Mouse (Mus musculus) hindbrain, postnatal 0 days (tissue): ENCODE results near the gene Leap2. TPM values are rescaled to one million over a fixed set of nuclear protein-coding genes. Genes with fewer than 3 reads are reported as not detected.

Source experiments
- ATAC-seq: fragments of 200-750 bp; cut with Nextera tagmentation; 2 replicates; pipeline ENCODE4 v1.8.0; 2017; ENCODE audit warnings: mild to moderate bottlenecking, moderate TSS enrichment, moderate library complexity
- DNase-seq: peaks from one replicate; pipeline ENCODE4 v3.0.0-alpha.2; 2015; ENCODE audit warnings: low spot score
- H3K27ac ChIP-seq: fragments of 300-500 bp; sonication (generic); 2 replicates; pipeline ENCODE4 v1.5.1; 2014; ENCODE audit warnings: mild to moderate bottlenecking
- H3K27me3 ChIP-seq: fragments of 300-500 bp; sonication (generic); 2 replicates; pipeline ENCODE4 v1.6.1; 2014; ENCODE audit warnings: low read length, mixed read lengths; ENCODE audit not compliant: insufficient read depth
- H3K36me3 ChIP-seq: fragments of 300-500 bp; sonication (generic); 2 replicates; pipeline ENCODE4 v1.6.1; 2014; ENCODE audit warnings: low read length, mixed read lengths; ENCODE audit not compliant: insufficient read depth
- H3K4me1 ChIP-seq: fragments of 300-500 bp; sonication (generic); 2 replicates; pipeline ENCODE4 v1.6.1; 2014; ENCODE audit warnings: antibody characterized with exemption, low read length, mixed read lengths; ENCODE audit not compliant: insufficient read depth
- H3K4me2 ChIP-seq: fragments of 300-500 bp; sonication (generic); 2 replicates; pipeline ENCODE4 v1.6.1; 2014; ENCODE audit warnings: low read depth, mild to moderate bottlenecking, low read length, moderate library complexity, mixed read lengths
- H3K4me3 ChIP-seq: fragments of 300-500 bp; sonication (generic); 2 replicates; pipeline ENCODE4 v1.5.1; 2014; ENCODE audit warnings: low read length
- H3K9ac ChIP-seq: fragments of 300-500 bp; sonication (generic); replicated peaks from 2 replicates; pipeline ENCODE4 v1.6.1; 2014; ENCODE audit warnings: mild to moderate bottlenecking, low read length, moderate library complexity, mixed read lengths
- H3K9me3 ChIP-seq: fragments of 300-500 bp; sonication (generic); 2 replicates; pipeline ENCODE4 v1.6.1; 2016; ENCODE audit warnings: low read length, mixed read lengths
- CTCF ChIP-seq: IDR thresholded peaks from 2 replicates; pipeline ENCODE4 v1.5.1; 2016; ENCODE audit warnings: antibody characterized with exemption, control low read depth, low read depth
- WGBS: fragments of 180-500 bp; shearing (Covaris S2); extraction: QIAGEN DNeasy Blood & Tissue Kit; methylation state at CpG from one replicate; pipeline ENCODE4 v1.1.7; 2014; 5-methylcytosine and 5-hydroxymethylcytosine counted together
- polyA plus RNA-seq: library from polyadenylated mRNA; unstranded; fragments of >200 nt; fragmentation: Nextera tagmentation; extraction: Ambion mirVana; gene quantifications from 2 replicates; pipeline ENCODE4 v1.2.1, GENCODE M21; 2015
- total RNA-seq: library from RNA; depleted of rRNA; stranded (reverse); fragments of >200 nt; gene quantifications from 2 replicates; pipeline ENCODE4 v1.2.3, GENCODE M21; 2014

Leap2 gene
- total and polyA plus RNA-seq, 2 experiments from 2014 or later: not detected

GRCm38 (mm10) chr11:53453031-53453430 lies 30.1 kb upstream of the Leap2 start:
- WGBS: 82% methylated on average over 5 of the region's 5 CpGs
- DNase-seq: no peak
- Histone ChIP-seq H3K9ac (no peak overlapping the region), H3K4me1 (no peaks in the 10 kb centered on the region), H3K4me2 (no peak overlapping the region), H3K9me3 (no peaks in the 10 kb centered on the region), H3K4me3 (no peak overlapping the region), H3K27me3 (0 out of 2 replicates have a peak, but pooled peaks cover under 1% of the 10 kb centered on the region), H3K36me3 (no peaks in the 10 kb centered on the region), H3K27ac (no peak overlapping the region)
- no peak for ATAC-seq
- no peak for TF ChIP-seq CTCF

- 92% methylated on average over 9 of the region's 9 CpGs for WGBS
- Histone ChIP-seq H3K36me3 (no peaks in the 10 kb centered on the region), H3K4me2 (no peak overlapping the region), H3K9ac (no peak overlapping the region), H3K4me3 (no peak overlapping the region), H3K9me3 (no peaks in the 10 kb centered on the region), H3K4me1 (no peaks in the 10 kb centered on the region), H3K27me3 (no peaks in the 10 kb centered on the region), H3K27ac (no peak overlapping the region)
- ATAC-seq (no peak), DNase-seq (no peak)
- no peak for TF ChIP-seq CTCF
Observed at GRCm38 (mm10) chr11:53452396-53452795, 29.4 kb upstream of the Leap2 start.

- Histone ChIP-seq H3K27me3 (no peaks in the 10 kb centered on the region), H3K4me3 (no peak overlapping the region), H3K9ac (no peak overlapping the region), H3K36me3 (no peaks in the 10 kb centered on the region), H3K4me2 (no peak overlapping the region), H3K27ac (no peak overlapping the region), H3K9me3 (no peaks in the 10 kb centered on the region), H3K4me1 (no peaks in the 10 kb centered on the region)
- DNase-seq: no peak
- 78% methylated on average over 2 of the region's 2 CpGs for WGBS
- no peak for ATAC-seq
- no peak for TF ChIP-seq CTCF
Observed at GRCm38 (mm10) chr11:53451361-53451760, 28.4 kb upstream of the Leap2 start.

GRCm38 (mm10) chr11:53450070-53450705 lies 27.2 kb upstream of the Leap2 start:
- Histone ChIP-seq H3K4me3 (no peak overlapping the region), H3K27me3 (no peaks in the 10 kb centered on the region), H3K36me3 (no peaks in the 10 kb centered on the region), H3K4me2 (no peak overlapping the region), H3K4me1 (no peaks in the 10 kb centered on the region), H3K27ac (no peak overlapping the region), H3K9me3 (no peaks in the 10 kb centered on the region), H3K9ac (no peak overlapping the region)
- WGBS: 56% methylated on average over 15 of the region's 15 CpGs
- ATAC-seq: no peak
- TF ChIP-seq CTCF: no peak
- no peak for DNase-seq

GRCm38 (mm10) chr11:53448529-53448928 lies 25.6 kb upstream of the Leap2 start:
- Histone ChIP-seq H3K9me3 (no peaks in the 10 kb centered on the region), H3K9ac (no peak overlapping the region), H3K36me3 (no peaks in the 10 kb centered on the region), H3K4me1 (no peaks in the 10 kb centered on the region), H3K4me3 (no peak overlapping the region), H3K27ac (no peak overlapping the region; the same call in 1 of the 2 replicates), H3K27me3 (no peaks in the 10 kb centered on the region), H3K4me2 (no peak overlapping the region)
- DNase-seq (peak; percentile 36), ATAC-seq (no peak)
- 70% methylated on average over 1 of the region's 1 CpGs for WGBS
- TF ChIP-seq CTCF: no peak

- Histone ChIP-seq H3K36me3 (no peaks in the 10 kb centered on the region), H3K4me1 (no peaks in the 10 kb centered on the region), H3K27me3 (no peaks in the 10 kb centered on the region), H3K27ac (no peak overlapping the region), H3K4me3 (no peak overlapping the region), H3K4me2 (no peak overlapping the region), H3K9me3 (no peaks in the 10 kb centered on the region), H3K9ac (no peak overlapping the region)
- no peak for DNase-seq
- 81% methylated on average over 8 of the region's 8 CpGs for WGBS
- no peak for TF ChIP-seq CTCF
- ATAC-seq: no peak
Observed at GRCm38 (mm10) chr11:53447996-53448395, 25.0 kb upstream of the Leap2 start.

- Histone ChIP-seq H3K27ac (no peak overlapping the region), H3K27me3 (no peaks in the 10 kb centered on the region), H3K4me3 (no peak overlapping the region), H3K4me2 (no peak overlapping the region), H3K9ac (no peak overlapping the region), H3K36me3 (no peaks in the 10 kb centered on the region), H3K4me1 (no peaks in the 10 kb centered on the region), H3K9me3 (no peaks in the 10 kb centered on the region)
- 88% methylated on average over 13 of the region's 13 CpGs for WGBS
- TF ChIP-seq CTCF: no peak
- DNase-seq (no peak), ATAC-seq (no peak)
Observed at GRCm38 (mm10) chr11:53446183-53446582, 23.2 kb upstream of the Leap2 start.
